Mouse (Mus musculus) heart, embryonic 11.5 days (tissue): ENCODE measurements around the gene Ecpas. TPM values are rescaled to one million over a fixed set of nuclear protein-coding genes. Genes with fewer than 3 reads are reported as not detected.
A peak's percentile ranks its signal among the peaks of the same experiment; 100 is the strongest.

Source experiments
- ATAC-seq: fragments of 200-750 bp; cut with Nextera tagmentation; replicated peaks from 2 replicates; pipeline ENCODE4 v1.8.0; 2017; ENCODE audit warnings: moderate library complexity; ENCODE audit not compliant: insufficient number of reproducible peaks, low FRiP score, low TSS enrichment
- H3K27ac ChIP-seq: fragments of 300-500 bp; sonication (generic); 2 replicates; pipeline ENCODE4 v1.5.1; 2014; ENCODE audit warnings: mild to moderate bottlenecking, low read depth, low read length
- H3K27me3 ChIP-seq: fragments of 300-500 bp; sonication (generic); 2 replicates; pipeline ENCODE4 v1.6.1; 2014; ENCODE audit warnings: mild to moderate bottlenecking, low read length, mixed read lengths; ENCODE audit not compliant: control insufficient read depth, insufficient read depth
- H3K36me3 ChIP-seq: fragments of 300-500 bp; sonication (generic); 2 replicates; pipeline ENCODE4 v1.6.1; 2014; ENCODE audit warnings: mild to moderate bottlenecking, low read length, moderate library complexity, mixed read lengths; ENCODE audit not compliant: control insufficient read depth, insufficient read depth
- H3K4me1 ChIP-seq: fragments of 300-500 bp; sonication (generic); 2 replicates; pipeline ENCODE4 v1.6.1; 2014; ENCODE audit warnings: low read length; ENCODE audit not compliant: control insufficient read depth, insufficient read depth
- H3K4me2 ChIP-seq: fragments of 300-500 bp; sonication (generic); 2 replicates; pipeline ENCODE4 v1.6.1; 2014; ENCODE audit warnings: mild to moderate bottlenecking, moderate library complexity
- H3K4me3 ChIP-seq: fragments of 300-500 bp; sonication (generic); 2 replicates; pipeline ENCODE4 v1.5.1; 2014; ENCODE audit warnings: low read depth, low read length
- H3K9ac ChIP-seq: fragments of 300-500 bp; sonication (generic); 2 replicates; pipeline ENCODE4 v1.6.1; 2014; ENCODE audit warnings: mild to moderate bottlenecking, low read depth, low read length, moderate library complexity
- H3K9me3 ChIP-seq: fragments of 300-500 bp; sonication (generic); replicated peaks from 2 replicates; pipeline ENCODE4 v1.6.1; 2016; ENCODE audit warnings: low read length; ENCODE audit not compliant: control insufficient read depth
- WGBS: fragments of 180-500 bp; shearing (Covaris S2); extraction: QIAGEN DNeasy Blood & Tissue Kit; methylation state at CpG from one replicate; pipeline ENCODE4 v1.1.7; 2014; ENCODE audit not compliant: insufficient replicate concordance; 5-methylcytosine and 5-hydroxymethylcytosine counted together
- polyA plus RNA-seq: library from polyadenylated mRNA; unstranded; fragments of >200 nt; fragmentation: Nextera tagmentation; extraction: Ambion mirVana; gene quantifications from 2 replicates; pipeline ENCODE4 v1.2.1, GENCODE M21; 2014

Ecpas gene
- polyA plus RNA-seq, 1 experiment from 2014 or later, result 28.4 TPM

DNA sequence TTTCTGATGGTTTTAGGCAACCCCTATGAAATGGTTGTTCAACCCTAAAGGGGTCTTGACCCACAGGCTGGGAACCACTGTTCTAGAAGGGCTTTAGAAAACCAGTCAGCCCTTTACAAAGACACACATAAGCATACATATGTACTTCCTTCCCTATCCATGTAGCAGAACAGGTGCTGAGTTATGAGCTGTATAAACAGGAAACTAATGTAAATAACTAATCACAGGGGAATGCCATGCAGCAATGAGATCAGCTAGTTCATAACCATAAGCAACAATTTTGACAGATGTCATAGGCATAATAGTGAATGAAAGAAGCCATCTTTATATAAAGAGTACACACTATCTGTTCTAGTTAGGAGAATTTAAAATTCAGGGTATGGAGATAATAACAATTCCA, 29.1 kb upstream of the Ecpas start:
- Histone ChIP-seq H3K27ac (no peak overlapping the region), H3K9me3 (no peaks in the 10 kb centered on the region), H3K36me3 (no peaks in the 10 kb centered on the region), H3K4me2 (no peak overlapping the region), H3K4me1 (no peaks in the 10 kb centered on the region; the same call in 1 of the 2 replicates), H3K9ac (no peak overlapping the region), H3K27me3 (peaks cover 12% of the 10 kb centered on the region; the same call in 1 of the 2 replicates), H3K4me3 (no peak overlapping the region)
- no peak for ATAC-seq

DNA sequence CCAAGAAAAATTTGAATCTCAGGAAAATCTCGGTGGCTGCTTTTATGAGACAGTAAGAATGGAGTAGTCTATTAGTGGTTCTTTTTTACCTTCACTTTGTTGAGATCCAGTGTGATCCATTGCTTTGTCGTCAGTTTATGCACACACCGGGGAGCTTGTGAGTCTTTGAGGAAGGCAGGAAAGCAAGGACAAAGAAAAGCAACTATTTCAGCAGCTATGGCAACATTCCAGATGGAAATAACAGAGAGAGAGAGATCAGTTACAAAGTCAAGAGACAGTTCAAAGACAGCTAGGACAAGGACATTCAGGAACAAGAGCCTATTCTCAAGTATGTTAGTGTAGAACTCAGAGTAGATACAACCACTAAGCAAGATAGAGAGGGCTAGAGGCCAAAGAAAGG, 23.3 kb upstream of the Ecpas start:
- Histone ChIP-seq H3K27me3 (no peaks in the 10 kb centered on the region), H3K4me3 (no peak overlapping the region), H3K36me3 (no peaks in the 10 kb centered on the region), H3K4me2 (no peak overlapping the region), H3K9me3 (no peaks in the 10 kb centered on the region), H3K4me1 (peaks cover 5% of the 10 kb centered on the region; the same call in 1 of the 2 replicates), H3K9ac (no peak overlapping the region), H3K27ac (no peak overlapping the region)
- 71% methylated on average over 3 of the region's 3 CpGs for WGBS
- ATAC-seq, result no peak

- Histone ChIP-seq H3K4me1 (peaks cover 5% of the 10 kb centered on the region; the same call in 1 of the 2 replicates), H3K9ac (no peak overlapping the region), H3K9me3 (no peaks in the 10 kb centered on the region), H3K36me3 (no peaks in the 10 kb centered on the region), H3K4me2 (peak overlapping the region; percentile 20; the same call in 1 of the 2 replicates), H3K4me3 (no peak overlapping the region), H3K27me3 (no peaks in the 10 kb centered on the region), H3K27ac (no peak overlapping the region)
- WGBS, result 29% methylated on average over 15 of the region's 15 CpGs
- ATAC-seq, result no peak
Observed at GRCm38 (mm10) chr4:58934746-58935476, 22.4 kb upstream of the Ecpas start.

GRCm38 (mm10) chr4:58934308-58934707, 21.8 kb upstream of the Ecpas start:
- Histone ChIP-seq H3K9me3 (no peaks in the 10 kb centered on the region), H3K4me2 (no peak overlapping the region), H3K27ac (no peak overlapping the region), H3K27me3 (no peaks in the 10 kb centered on the region), H3K4me3 (no peak overlapping the region), H3K9ac (no peak overlapping the region), H3K4me1 (peaks cover 5% of the 10 kb centered on the region; the same call in 1 of the 2 replicates), H3K36me3 (no peaks in the 10 kb centered on the region)
- WGBS, result 71% methylated on average over 4 of the region's 4 CpGs
- no peak for ATAC-seq

GRCm38 (mm10) chr4:58932541-58932940, 20.0 kb upstream of the Ecpas start:
- ATAC-seq, result no peak
- Histone ChIP-seq H3K4me3 (no peak overlapping the region), H3K4me1 (peaks cover 5% of the 10 kb centered on the region; the same call in 1 of the 2 replicates), H3K36me3 (no peaks in the 10 kb centered on the region), H3K27me3 (no peaks in the 10 kb centered on the region), H3K27ac (no peak overlapping the region), H3K9me3 (no peaks in the 10 kb centered on the region), H3K9ac (no peak overlapping the region), H3K4me2 (no peak overlapping the region)
- 80% methylated on average over 6 of the region's 6 CpGs for WGBS

- no peaks in the 10 kb centered on the region for H3K9me3 ChIP-seq
- no peak overlapping the region for H3K4me3 ChIP-seq
- H3K27me3 ChIP-seq, result 0 out of 2 replicates have a peak, but pooled peaks cover 3% of the 10 kb centered on the region
- no peak overlapping the region for H3K27ac ChIP-seq
- no peak overlapping the region for H3K9ac ChIP-seq
- no peak overlapping the region for H3K4me2 ChIP-seq
- H3K4me1 ChIP-seq, result no peaks in the 10 kb centered on the region
- no peak for ATAC-seq
- WGBS, result 67% methylated on average over 3 of the region's 3 CpGs
- no peaks in the 10 kb centered on the region for H3K36me3 ChIP-seq
Observed at GRCm38 (mm10) chr4:58927661-58928060, 15.1 kb upstream of the Ecpas start.

DNA sequence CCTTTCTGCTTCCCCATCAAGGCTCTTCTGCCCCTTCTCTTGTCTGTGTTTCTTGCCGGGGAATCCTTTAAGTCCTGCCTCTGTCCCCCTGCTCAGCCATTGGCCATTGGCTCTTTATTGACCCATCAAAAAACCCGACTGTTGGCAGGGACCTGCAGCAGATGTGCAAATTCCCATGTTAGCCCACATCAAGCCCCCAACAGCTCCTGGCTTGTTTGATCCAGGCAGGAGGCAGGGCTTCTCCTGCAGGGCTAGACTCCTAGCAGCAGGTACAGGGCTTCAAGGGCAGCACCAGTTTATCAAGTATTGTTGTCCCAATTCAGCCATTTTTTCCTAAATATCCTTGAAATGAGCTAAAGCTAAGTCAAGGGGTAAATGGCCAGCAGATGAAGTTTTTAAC, 13.6 kb upstream of the Ecpas start:
- Histone ChIP-seq H3K4me1 (no peaks in the 10 kb centered on the region), H3K9me3 (no peaks in the 10 kb centered on the region), H3K4me2 (no peak overlapping the region), H3K27me3 (0 out of 2 replicates have a peak, but pooled peaks cover 3% of the 10 kb centered on the region), H3K36me3 (no peaks in the 10 kb centered on the region), H3K27ac (no peak overlapping the region), H3K4me3 (no peak overlapping the region), H3K9ac (no peak overlapping the region)
- WGBS, result 37% methylated on average over 2 of the region's 2 CpGs
- ATAC-seq, result no peak

DNA sequence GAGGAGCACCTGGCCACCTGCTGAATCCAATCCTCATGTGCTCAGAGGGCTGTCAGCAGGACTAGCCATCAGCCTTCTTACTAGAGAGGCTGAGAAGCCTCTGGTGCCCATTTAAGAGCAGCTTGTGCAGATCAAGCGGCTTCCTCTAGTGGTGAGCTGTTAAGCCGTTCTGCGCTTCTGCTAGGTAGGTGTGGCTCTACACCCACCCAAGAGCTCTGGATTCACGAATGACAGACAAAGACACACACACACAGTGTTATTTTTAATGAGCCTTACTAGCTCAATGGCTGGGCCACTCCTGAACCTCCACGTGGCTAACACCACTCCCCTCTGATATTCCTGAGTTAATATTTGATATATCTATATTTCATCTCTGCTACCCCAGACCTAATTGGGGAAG, 13.1 kb upstream of the Ecpas start:
- Histone ChIP-seq H3K4me3 (no peak overlapping the region), H3K36me3 (no peaks in the 10 kb centered on the region), H3K9ac (no peak overlapping the region), H3K4me1 (no peaks in the 10 kb centered on the region), H3K27me3 (0 out of 2 replicates have a peak, but pooled peaks cover 3% of the 10 kb centered on the region), H3K4me2 (no peak overlapping the region), H3K9me3 (no peaks in the 10 kb centered on the region), H3K27ac (no peak overlapping the region)
- no peak for ATAC-seq
- 29% methylated on average over 5 of the region's 5 CpGs for whole genome bisulfite sequencing

GRCm38 (mm10) chr4:58923933-58924332, 11.4 kb upstream of the Ecpas start:
- Histone ChIP-seq H3K36me3 (no peaks in the 10 kb centered on the region), H3K4me2 (no peak overlapping the region), H3K9me3 (no peaks in the 10 kb centered on the region), H3K4me3 (no peak overlapping the region), H3K27ac (no peak overlapping the region), H3K27me3 (0 out of 2 replicates have a peak, but pooled peaks cover 3% of the 10 kb centered on the region), H3K4me1 (no peaks in the 10 kb centered on the region), H3K9ac (no peak overlapping the region)
- WGBS, result 79% methylated on average over 2 of the region's 2 CpGs
- ATAC-seq, result no peak
